Mouse (Mus musculus): ENCODE results near the gene Nars2. TPM values are rescaled to one million over a fixed set of nuclear protein-coding genes. Genes with fewer than 3 reads are reported as not detected.
"Not testable (repeated sequence)": the region's sequence is repeated elsewhere in the genome, so short reads cannot be mapped to it uniquely, and the experiment has no call there.

The Nars2 gene
- total RNA-seq, 2 experiments from 2014 or later, result 8.9 to 9.8 TPM

DNA sequence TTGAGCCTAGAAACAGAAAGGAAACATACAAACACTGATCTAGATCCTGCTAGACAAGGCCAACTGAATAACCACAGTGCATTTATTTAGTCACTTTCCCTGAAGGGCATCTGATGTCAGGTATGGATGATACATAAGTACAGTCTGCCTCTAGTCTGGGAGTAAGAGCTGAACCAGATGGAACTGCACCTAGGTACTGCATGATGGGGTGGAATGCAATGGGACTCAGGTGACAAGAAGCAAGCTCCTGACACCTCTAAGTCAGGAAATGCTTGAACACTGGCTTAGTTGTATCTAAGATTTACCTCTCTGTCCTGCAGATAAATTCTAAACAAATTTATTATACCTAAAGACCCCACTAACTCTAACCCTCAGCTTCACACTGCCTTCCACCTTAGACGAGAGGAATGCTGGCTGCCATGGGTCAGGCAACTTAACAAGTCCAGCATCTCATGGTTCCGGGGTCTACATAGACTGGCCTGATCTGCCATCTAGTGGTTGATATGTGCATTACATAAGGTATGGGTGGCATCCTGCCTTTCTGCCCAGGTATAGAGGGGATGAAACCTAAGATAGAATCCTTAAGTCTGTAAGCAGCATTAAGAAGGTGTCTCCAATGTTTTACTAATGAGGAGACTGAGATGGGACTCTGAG lies 35.7 kb upstream of the Nars2 start:
- DNase-seq, result peak; percentile 27
- Histone ChIP-seq H3K4me3 (no peak overlapping the region), H3K27ac (no peak overlapping the region)
- TF ChIP-seq CTCF (IDR thresholded peaks at IDR 0.05), result peak; percentile 95
- intact Hi-C loops (cut with DNase I), result loop anchor here (1.0 to 10.0 kb wide), 4 partner anchors 137 to 1421 kb away; no protein-coding TSS in a partner anchor

DNA sequence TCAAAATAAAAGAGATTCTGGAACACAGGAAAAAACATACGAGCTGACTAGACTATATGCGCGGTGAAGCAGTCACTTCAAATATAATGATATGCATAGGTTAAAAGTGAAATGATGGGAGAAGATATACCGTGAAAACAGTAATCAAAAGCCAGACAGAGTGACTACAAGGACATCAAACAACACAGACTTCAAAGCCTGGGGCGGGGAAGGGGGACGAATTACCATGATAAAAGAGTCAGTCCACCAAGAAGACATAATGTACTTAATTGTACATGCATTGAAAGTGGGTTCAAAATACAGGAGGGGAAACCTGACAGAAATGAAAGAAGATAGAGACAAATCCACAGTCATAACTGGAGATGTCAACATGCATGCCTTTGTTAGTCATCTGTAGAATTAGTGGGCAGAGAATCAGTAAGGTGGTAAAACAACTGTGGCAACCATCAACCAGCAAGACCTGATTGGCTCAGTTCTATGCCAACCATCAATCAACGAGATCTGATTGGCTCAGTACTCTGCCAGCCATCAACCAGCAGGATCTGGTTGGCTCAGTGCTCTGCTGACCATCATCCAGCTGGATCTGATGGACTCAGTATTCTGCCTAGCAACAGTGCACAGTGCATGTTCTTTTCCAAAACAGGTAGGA lies 30.7 kb upstream of the Nars2 start:
- intact Hi-C loops (cut with DNase I), result no loop called here
- no peak for TF ChIP-seq CTCF (IDR thresholded peaks at IDR 0.05)

DNA sequence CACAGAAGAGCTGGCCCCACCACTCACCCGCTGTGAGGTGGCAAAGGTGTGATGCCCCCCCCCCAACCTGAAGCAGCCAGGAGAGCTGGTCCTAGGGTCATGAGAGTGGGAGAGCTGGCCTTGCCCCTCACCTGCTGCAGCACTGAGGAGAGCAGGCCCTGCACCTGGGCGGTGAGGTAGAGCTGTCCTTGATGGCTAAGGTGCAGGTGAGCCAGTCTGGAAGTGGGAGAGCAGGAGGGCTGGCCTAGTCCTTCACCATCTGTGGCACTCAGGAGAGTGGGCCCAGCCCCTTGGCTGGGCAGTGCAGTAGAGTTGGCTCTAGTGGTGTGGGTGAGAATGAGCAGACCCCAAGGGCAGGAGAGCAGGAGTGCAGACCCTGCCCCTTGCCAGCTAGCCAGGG lies 28.4 kb upstream of the Nars2 start:
- TF ChIP-seq CTCF (IDR thresholded peaks at IDR 0.05), result no peak
- Histone ChIP-seq H3K4me3 (no peak overlapping the region), H3K27ac (no peak overlapping the region)
- intact Hi-C loops (cut with DNase I), result no loop called here
- no peak for DNase-seq

More for the DNA sequence above, 30.7 kb upstream of the Nars2 start:
- Histone ChIP-seq H3K27ac (no peak overlapping the region), H3K4me3 (no peak overlapping the region)
- DNase-seq, result no peak

GRCm38 (mm10) chr7:96943715-96944377 lies 7.5 kb upstream of the Nars2 start:
- Histone ChIP-seq H3K27ac (no peak overlapping the region), H3K4me3 (no peak overlapping the region)
- DNase-seq, result no peak
- intact Hi-C loops (cut with DNase I), result no loop called here
- no peak for TF ChIP-seq CTCF (IDR thresholded peaks at IDR 0.05)

- DNase-seq; intact Hi-C loops (cut with DNase I); H3K27ac ChIP-seq; H3K4me3 ChIP-seq: not testable (repeated sequence)
Measured at GRCm38 (mm10) chr7:96946501-96946900, 4.8 kb upstream of the Nars2 start.

DNA sequence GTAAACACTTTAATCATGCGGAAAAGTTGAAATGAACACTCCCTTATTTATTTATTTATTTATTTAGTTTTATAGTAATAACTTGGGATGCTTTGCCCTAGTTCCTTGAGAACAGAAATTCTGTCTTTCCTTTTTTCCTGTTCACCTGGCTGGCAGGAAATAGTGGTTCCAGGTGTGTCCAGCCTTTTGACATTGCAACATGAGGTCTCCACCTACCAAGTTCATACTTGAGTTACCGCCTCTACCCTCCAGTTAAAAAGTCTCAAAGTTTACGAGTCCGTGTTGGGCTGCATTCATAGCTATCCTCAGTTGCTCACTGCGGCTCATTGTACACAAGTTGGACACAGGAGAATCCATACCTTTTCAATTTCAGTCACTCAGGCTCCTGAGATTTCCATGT lies 789 bp downstream of the Nars2 start:
- Histone ChIP-seq H3K4me3 (peak overlapping the region; percentile 72), H3K27ac (peak overlapping the region; percentile 98)
- TF ChIP-seq CTCF (IDR thresholded peaks at IDR 0.05), result no peak
- intact Hi-C loops (cut with DNase I), result no loop called here
- DNase-seq, result no peak

- TF ChIP-seq CTCF (IDR thresholded peaks at IDR 0.05), result no peak
- Histone ChIP-seq H3K4me3 (no peak overlapping the region), H3K27ac (no peak overlapping the region)
- intact Hi-C loops (cut with DNase I), result no loop called here
- no peak for DNase-seq
Measured at GRCm38 (mm10) chr7:96959168-96959567, 7.9 kb downstream of the Nars2 start.

DNA sequence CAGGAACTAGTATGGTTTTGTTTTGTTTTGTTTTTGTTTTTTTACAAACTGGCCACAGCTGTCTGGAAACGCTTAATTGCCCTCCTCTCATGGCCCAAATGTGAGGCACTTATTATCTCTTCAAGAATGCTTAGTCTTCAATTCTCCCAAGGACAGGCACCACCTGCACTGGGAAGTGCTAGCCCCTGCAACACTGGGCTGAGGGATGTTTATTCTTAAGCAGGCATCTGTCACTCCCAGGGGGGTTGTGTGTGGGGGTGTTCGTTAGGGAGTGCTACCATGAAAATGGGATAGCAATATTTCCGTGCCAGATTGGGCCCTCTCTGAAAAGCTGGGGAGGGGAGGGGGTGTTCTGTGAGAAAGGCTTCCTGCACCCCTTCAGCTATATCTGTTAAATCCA lies 15.9 kb downstream of the Nars2 start:
- intact Hi-C loops (cut with DNase I), result no loop called here
- Histone ChIP-seq H3K4me3 (peak overlapping the region; percentile 38), H3K27ac (peak overlapping the region; percentile 35; the same call in 1 of the 2 replicates)
- no peak for DNase-seq
- TF ChIP-seq CTCF (IDR thresholded peaks at IDR 0.05), result no peak

DNA sequence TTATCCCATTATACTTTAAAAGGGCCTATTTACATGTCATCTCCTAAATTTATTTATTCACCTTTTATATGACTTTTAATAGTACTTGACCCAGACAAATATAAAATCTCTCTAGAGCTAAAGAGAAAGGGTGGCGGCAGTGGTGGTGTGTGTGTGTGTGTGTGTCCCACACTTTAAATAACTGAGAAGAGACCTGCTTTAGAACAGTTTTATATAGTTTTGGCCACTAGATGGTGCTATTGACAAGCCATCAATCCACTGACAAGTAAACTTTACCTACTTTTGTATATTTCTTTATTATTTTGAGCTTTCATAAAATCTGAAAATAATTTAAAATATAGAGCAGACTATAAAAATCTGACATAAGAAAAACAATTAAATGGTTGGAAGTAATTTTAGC lies 19.1 kb downstream of the Nars2 start:
- peak; percentile 74 for TF ChIP-seq CTCF (IDR thresholded peaks at IDR 0.05)
- H3K4me3 ChIP-seq, result no peak overlapping the region
- no peak overlapping the region for H3K27ac ChIP-seq
- DNase-seq, result no peak
- intact Hi-C loops (cut with DNase I), result loop anchor here (2.0 kb wide), 1 partner anchor 114 kb away; no protein-coding TSS in a partner anchor

DNA sequence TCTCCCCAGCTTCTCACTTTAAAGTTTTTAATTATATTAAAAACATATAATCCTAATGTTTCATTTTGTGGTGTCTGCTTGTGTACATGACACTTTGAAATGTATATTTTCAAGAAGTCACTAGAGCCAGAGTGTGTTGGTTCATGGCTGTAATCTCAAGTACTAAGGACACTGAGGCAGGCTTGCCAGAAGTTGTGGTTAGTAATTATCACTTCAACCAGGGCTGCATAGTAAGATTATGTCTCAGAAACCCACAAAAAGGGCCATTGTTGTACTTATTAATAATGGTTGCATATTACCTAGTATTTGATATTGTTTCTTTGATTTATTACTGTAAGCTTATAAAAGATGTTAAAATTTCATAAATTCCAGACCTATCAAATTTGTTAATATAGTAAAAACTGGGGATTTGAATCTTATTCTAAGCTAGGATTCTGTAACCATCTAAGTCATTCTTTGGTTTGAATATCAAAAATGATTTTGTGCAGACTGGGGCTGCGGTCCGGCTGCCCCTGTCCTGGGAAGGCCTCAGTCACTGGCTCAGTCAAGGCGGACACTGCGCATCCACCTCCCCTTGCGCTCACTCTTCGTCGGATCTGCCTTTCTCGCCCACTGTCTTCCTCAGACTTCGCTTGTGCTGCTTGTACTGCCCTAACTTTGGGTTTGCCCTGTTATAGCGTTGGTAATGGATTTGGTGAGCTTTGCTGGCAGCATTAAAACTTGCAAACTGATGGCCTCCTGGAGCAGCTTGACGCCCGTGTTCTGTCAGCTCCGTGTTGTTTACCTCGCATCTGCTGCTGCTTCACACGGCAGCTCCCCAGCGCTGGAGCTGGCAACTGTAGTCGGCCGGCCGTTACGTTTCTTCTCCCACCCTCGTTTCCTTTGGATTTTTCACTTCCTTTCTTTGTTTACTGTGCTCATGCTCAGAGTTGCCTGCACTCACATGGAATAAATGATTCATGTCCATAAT lies 20.0 kb downstream of the Nars2 start:
- TF ChIP-seq CTCF (IDR thresholded peaks at IDR 0.05), result no peak
- intact Hi-C loops (cut with DNase I), result loop anchor here (1.0 to 2.0 kb wide), 2 partner anchors 113 to 327 kb away; no protein-coding TSS in a partner anchor
- H3K4me3 ChIP-seq, result peak overlapping the region; percentile 46
- no peak for DNase-seq
- H3K27ac ChIP-seq, result peak overlapping the region; percentile 59

- no peak overlapping the region for H3K27ac ChIP-seq
- no peak for DNase-seq
- H3K4me3 ChIP-seq, result no peak overlapping the region
- intact Hi-C loops (cut with DNase I), result no loop called here
- no peak for TF ChIP-seq CTCF (IDR thresholded peaks at IDR 0.05)
Measured at GRCm38 (mm10) chr7:96972138-96972904, 21.0 kb downstream of the Nars2 start.

Measured in gastrocnemius, adult 2 months (tissue).